Mouse (Mus musculus): ENCODE results near the gene Best3.
"Not testable (repeated sequence)": the region's sequence is repeated elsewhere in the genome, so short reads cannot be mapped to it uniquely, and the experiment has no call there.

The Best3 gene

DNA sequence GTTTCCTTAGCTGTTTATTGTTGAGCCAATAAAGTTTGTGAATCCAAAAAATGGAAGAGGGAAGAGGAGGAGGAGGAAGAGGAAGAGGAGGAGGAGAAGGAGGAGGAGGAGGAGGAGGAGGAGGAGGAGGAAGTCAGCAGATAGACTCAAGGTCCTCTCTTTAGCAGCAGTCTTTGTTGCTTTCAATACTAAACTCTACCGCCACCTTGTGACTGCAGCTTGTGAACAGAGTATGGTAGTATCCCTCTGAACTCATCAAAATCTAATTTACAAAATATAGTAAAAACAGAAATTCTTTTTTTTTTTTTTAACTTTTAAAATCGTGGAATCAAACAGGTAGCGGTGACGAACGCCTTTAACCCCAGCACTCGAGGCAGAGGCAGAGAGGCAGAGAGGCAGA is 54.2 kb downstream of the Best3 start:
- DNase-seq: no peak

DNA sequence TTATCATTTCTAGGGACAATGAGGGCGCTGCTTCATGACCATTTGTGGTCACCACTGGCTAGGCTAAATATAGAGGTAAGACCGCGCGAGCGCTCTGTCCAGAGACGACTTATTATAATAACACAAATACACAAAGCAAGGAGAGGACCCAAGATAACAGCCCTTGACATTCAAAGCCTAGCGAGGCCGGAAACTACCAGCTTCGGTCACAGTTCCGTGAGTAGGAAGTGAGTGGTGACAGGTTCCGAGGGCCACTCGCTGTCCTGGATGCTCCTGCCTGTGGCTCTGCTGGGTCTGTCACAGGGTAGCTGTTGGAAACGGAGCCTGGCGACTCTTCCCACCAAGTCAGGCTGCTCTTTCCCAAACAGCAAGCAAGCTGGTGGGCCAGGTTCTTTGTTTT is 56.2 kb downstream of the Best3 start:
- DNase-seq: no peak

DNA sequence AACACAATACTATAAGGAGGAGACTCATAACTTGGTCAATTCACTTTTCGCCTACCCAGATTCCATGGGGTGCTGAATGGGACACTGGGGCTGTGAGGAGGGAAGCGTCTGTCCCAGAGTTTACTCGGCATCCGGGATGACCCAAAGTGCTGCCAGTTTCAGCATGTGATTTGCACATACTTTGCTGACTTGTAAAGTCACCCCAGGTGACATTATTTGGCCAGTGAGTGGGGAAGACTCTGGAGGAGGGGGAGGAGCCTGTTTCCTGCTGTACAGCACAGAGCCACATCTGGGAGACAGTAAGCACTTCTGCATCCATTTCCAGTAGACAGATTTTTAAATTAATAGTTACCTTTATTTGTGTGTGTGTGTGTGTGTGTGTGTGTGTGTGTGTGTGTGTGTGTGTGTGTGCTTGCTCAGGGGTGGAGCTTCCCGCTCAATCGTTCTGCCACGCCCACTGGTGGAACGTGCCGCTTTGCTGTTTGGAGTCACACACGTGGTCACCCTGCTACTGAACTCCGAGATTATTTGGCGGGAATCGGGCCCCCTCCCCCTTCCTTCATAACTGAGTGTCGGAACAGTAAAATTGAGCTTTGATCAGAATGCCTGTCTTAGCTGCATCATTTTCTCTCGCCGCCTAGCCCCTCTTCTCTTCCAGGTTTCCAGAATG is 57.5 kb downstream of the Best3 start:
- DNase-seq: not testable (repeated sequence)

DNA sequence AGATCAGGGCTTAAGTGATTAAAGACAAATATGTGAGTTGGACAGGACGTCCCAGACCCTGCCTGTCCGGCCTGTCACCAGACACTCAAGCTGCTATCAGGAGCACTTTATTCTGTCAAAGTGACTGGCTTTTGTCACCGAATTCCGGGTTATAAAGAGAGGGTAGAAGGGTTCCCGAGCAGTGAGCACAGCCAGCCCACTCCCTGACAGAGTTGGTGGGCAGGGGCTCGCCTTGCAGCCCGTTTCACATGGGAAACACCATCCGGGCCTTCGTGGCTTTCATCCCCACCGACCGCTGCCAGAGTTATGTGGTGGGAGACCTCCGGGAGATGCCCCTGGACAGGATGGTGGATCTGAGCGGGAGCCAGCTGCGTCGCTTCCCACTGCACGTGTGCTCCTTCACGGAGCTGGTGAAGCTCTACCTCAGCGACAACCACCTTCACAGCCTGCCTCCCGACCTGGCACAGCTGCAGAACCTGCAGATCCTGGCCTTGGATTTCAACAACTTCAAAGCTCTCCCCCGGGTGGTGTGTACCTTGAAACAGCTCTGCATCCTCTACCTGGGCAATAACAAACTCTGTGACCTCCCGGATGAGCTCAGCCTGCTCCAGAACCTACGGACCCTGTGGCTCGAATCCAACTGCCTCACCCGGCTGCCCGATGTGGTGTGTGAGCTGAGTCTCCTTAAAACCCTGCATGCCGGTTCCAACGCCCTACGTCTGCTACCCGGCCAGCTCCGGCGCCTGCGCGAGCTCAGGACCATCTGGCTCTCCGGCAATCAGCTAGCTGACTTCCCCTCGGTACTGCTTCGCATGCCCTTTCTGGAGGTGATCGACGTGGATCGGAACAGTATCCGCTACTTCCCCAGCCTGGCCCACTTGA is 59.3 kb downstream of the Best3 start, which contains the start of gene Lrrc10:
TSS of gene Lrrc10 (plus strand) at position 167 of the 882 bp plus-strand sequence.
- peak; percentile 54 for DNase-seq

DNA sequence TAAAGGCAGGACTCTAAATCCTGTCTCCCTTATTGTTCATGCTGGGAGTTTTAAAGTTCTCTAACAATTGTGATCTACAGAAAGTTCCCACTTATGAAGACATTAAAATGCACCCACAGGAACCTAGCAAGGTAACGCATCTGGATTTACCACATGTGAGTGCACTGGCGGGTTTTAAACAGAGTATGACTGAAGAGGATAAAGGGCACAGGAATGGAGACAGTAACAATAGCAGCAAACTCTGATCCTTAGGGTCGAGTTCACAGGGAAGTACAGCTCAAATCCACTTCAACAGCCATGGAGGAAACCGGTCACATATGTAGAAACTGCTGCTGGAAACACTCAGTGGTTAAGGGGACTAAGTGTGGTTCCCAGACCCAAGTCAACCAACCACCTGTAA is 63.1 kb downstream of the Best3 start:
- no peak for DNase-seq

DNA sequence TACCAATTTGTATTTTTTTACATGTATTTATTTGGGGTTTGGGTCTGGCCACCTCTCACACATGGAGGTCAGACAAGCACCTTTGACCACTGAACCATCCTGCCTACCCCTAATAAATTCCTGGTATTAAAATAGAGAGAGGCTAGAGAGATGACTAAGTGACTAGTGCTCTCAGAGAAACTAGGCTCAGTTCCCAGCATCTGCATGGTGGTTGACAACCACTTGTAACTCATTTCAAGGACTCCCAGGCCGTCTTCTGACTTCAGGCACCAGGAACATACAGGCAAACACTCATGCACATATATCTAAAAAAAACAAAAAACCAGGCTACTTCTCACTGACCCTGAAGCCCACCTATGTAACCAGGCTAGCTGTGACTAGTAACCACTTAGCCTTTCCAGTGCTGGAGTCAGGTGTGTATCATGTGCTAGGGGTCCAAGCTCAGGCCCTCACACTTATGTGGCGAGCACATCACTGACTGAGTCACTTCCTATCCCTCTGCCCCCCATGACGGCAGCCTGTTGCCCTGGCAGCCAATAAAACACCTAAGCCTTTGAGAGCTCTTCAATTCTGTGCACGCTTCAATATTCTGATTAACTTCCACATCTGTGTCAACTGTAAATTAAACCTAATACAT is 64.0 kb downstream of the Best3 start:
- no peak for DNase-seq

DNA sequence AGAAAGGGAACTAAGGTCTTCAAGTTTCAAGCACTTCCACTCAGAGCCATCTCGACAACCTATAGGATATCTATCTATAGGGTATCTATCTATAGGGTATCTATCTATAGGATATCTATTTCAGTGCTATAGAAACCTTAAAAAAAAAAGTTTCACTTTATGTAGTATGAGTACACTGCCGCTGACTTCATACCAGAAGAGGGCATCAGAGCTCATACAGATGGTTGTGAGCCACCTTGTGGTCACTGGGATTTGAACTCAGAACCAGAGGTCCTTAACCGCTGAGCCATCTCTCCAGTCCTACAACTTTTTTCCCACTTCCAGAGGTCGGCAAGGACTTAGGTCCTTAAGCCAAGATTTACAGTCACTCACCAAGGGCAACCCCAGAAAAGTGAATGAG is 69.6 kb downstream of the Best3 start:
- DNase-seq: no peak

DNA sequence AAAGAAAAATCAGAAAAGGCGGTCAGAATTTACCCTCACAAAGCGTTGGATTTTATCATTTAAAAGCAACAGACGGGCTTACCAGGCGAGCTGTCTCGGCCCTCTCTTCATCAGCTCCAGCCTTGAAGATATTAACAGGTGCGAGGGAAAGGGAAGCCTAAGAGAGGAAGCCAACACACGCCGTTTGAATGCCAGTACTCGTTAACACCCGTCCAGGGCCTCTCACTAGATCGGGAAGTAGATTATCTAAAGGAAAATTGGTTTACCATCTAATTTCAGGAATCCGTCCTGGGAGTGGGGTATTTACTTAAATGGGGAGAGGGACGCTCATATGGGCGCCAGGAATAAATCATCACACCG is 76.8 kb downstream of the Best3 start:
- DNase-seq: no peak

DNA sequence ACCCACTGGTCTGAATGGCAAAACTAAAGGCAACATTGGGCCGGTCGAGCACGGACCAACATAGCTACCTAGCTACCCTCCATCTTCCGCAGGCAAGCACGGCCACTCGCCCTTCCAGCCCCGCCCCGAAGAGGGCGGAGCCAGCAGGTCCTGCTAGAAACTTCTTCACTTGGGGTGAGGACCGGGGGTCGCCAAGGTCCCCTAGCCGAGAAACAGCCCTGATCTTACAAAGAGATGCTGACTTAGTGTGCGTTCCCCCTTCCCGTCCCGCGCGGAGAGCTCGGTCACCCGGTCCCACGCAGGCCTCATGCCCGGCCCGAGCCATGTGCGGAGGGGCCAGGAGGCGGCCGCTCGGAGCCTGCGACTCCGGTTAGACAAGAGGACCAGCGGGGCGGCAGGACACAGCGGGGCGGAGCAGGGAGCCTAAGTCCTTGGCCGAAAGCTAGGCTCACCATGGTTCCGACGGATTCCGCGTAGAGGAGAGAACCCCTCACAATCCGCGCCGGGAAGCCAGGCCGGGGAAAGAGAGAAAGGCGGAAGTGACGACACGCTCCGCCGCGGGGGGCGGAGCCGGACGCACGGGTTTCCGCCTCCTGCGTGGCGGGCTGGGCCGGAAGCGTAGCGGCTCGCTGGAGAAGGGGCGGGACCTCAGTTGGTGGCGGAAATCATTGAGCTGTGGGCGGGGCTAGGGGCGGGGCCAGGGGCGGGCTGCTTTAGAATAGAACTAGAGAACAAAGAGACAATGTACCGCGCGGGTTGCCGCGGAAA is 77.3 kb downstream of the Best3 start, which contains the start of gene Cct2:
TSS of gene Cct2 (minus strand) at position 561 of the 768 bp plus-strand sequence.
- DNase-seq: peak; percentile 86

DNA sequence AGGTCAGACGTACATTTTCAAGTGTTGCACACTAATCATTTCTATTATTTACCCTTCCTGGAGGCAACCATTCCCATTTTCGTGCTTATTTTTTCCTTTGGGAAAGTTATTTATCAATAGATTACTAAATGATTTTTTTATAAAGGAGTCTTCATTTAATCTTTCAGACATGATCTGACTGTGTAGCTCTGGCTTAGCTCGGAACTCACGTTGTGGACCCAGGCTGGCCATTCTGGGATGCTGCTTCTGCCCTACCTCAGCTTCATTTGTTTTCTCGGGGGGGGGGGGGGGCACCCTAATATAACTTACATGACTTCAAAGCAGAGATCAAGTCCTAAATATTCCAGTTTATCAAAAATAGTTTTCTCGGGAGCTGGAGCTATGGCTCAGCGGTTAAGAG is 78.0 kb downstream of the Best3 start:
- DNase-seq: no peak

DNA sequence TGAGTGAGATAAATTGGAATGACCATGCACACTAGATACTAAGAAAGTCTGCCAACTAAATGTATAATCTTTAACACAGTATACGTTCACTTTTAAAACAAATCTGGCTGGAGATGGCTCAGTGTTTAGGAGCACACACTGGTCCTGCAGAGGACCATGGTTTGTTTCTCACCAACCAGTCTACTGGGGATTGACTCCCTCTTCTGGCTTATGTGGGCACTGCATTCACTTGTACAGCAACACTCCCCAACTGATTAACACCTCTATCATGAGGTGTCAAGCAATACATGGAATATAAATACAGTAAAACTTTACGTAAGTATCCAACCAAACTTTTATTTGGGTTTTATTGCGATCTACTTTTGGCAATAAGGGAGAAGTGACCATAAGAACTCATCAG is 83.0 kb downstream of the Best3 start:
- no peak for DNase-seq

DNA sequence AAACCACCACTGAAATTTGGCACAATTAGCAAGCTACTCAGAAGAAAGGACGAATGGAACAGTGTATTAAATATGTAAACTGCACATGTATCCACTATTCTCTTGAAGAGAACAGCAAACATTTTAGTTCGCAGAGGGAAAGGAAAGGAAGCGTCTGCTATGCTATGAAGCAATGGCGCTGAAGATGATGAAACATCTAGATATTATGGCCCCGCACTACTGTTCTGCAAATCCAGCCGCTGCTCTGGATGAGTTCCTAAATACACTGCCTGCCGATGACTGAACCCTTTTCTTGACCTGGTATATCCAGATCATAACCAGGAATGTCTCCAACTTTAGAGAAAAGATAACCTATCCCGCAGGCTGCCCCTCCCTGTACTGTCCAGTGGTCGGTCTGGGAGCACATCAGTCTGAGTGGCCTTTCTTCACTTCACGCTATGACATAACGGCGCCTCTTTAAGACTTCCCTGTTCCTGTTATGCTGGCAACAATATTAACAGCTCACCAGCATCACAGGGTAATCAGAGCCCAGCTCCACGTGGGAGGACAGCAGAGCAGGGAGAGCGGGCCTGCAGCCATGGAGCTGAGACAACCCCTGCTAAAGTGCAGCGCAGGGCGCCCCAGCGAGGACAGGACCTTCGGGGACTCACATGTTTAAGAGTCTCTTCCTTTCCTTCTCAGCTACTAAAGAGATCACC is 86.2 kb downstream of the Best3 start:
- no peak for DNase-seq

DNA sequence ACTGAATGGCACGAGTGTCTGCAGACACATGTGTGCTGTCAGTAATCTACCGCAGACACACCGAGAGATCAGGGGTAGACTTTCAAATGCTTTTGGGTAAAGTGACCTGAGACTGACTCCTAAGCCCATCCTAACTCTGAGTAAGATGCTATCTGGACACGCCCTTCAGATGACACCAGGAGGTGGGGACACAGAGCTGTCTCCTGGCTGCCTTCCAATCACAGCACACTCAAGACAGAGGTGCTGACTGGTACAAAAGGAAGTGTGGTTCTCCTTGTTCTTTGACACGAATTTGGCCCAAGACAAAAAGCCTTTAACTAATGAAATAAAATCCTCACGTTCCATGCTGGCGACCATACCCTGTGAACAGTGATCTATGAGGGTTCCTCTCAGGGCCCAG is 87.1 kb downstream of the Best3 start:
- DNase-seq: no peak
